Comparison of ENCODE assay signal across 22 mouse cellular contexts in genomic region chr10:120663396-120663795, GRCm38 (mm10).
DNase-seq lines count a peak whose midpoint lies in the region; ATAC-seq lines count a peak whose summit lies in the region.
"Had no signal": no experiment of that assay in that cellular context is flagged by ENCODE, and none has a peak within 500 bp of the region (broad histone marks: within the 10 kb centered on the region; RNA-seq: fewer than 3 reads in every experiment).

No protein-coding gene starts in this region.

- no peak overlapping the region for H3K27ac ChIP-seq in neural tube, embryonic 15.5 days (replicated peaks)
- no peak overlapping the region for H3K27ac ChIP-seq in midbrain, embryonic 15.5 days
- H3K27ac ChIP-seq: embryonic facial prominence, embryonic 10.5 days; gastrocnemius, adult 2 months; heart, embryonic 13.5 days; hindbrain, embryonic 12.5 days had no signal

- no peak overlapping the region for H3K4me3 ChIP-seq in neural tube, embryonic 15.5 days (replicated peaks)
- no peak overlapping the region for H3K4me3 ChIP-seq in midbrain, embryonic 15.5 days
- H3K4me3 ChIP-seq: embryonic facial prominence, embryonic 10.5 days; gastrocnemius, adult 2 months; heart, embryonic 13.5 days; hindbrain, embryonic 12.5 days had no signal

- H3K9me3 ChIP-seq in neural tube, embryonic 15.5 days (replicated peaks) = no peaks in the 10 kb centered on the region
- no peaks in the 10 kb centered on the region for H3K9me3 ChIP-seq in midbrain, embryonic 15.5 days
- H3K9me3 ChIP-seq: embryonic facial prominence, embryonic 10.5 days; heart, embryonic 13.5 days; hindbrain, embryonic 12.5 days had no signal

- H3K4me1 ChIP-seq in neural tube, embryonic 15.5 days = no peaks in the 10 kb centered on the region
- no peaks in the 10 kb centered on the region for H3K4me1 ChIP-seq in midbrain, embryonic 15.5 days
- H3K4me1 ChIP-seq: heart, embryonic 13.5 days had no signal

- no peak overlapping the region for H3K4me2 ChIP-seq in neural tube, embryonic 15.5 days
- no peak overlapping the region for H3K4me2 ChIP-seq in midbrain, embryonic 15.5 days
- H3K4me2 ChIP-seq: heart, embryonic 13.5 days; hindbrain, embryonic 12.5 days had no signal

- ATAC-seq in neural tube, embryonic 15.5 days (ENCODE audit: low FRiP score) = no peak
- no peak for ATAC-seq in midbrain, embryonic 15.5 days (replicated peaks)
- ATAC-seq: activated CD4-positive, CD25-positive, alpha-beta regulatory T cell, adult 4 months; forebrain, embryonic 14.5 days; hindbrain, embryonic 16.5 days; inflammation-experienced regulatory T-cells, adult 6 months; Patski had no signal

- DNase-seq in adrenal gland, adult 8-10 months = peak; percentile 18
- no peak for DNase-seq in adrenal gland, adult 18-20 months (ENCODE audit: low spot score in 2 of 2)
- peak; percentile 21 for DNase-seq in neural tube, embryonic 10.5 days (ENCODE audit: extremely low spot score, low spot score)
- DNase-seq in embryo, embryonic 11 days = peak; percentile 37
- no peak for DNase-seq in retina, embryonic 14.5 days (ENCODE audit: low spot score)
- DNase-seq: cerebellum, adult 2 months; cerebellum, postnatal 10 days; gastrocnemius, adult 2 months; gastrocnemius, postnatal 25 days; heart, postnatal 4 days; kidney, adult 2 months had no signal

- H3K27me3 ChIP-seq in neural tube, embryonic 15.5 days (replicated peaks) = no peaks in the 10 kb centered on the region
- no peaks in the 10 kb centered on the region for H3K27me3 ChIP-seq in midbrain, embryonic 15.5 days (replicated peaks)
- H3K27me3 ChIP-seq: CH12.LX; heart, embryonic 13.5 days; hindbrain, embryonic 12.5 days; Patski had no signal

- H3K36me3 ChIP-seq in neural tube, embryonic 15.5 days = no peaks in the 10 kb centered on the region
- no peaks in the 10 kb centered on the region for H3K36me3 ChIP-seq in midbrain, embryonic 15.5 days (replicated peaks)
- H3K36me3 ChIP-seq: embryonic facial prominence, embryonic 10.5 days; heart, embryonic 13.5 days; hindbrain, embryonic 12.5 days had no signal

- 42% methylated on average over 11 of the region's 11 CpGs for WGBS in neural tube, embryonic 15.5 days
- WGBS in midbrain, embryonic 15.5 days = 82% methylated on average over 11 of the region's 11 CpGs

- H3K9ac ChIP-seq in neural tube, embryonic 15.5 days (replicated peaks) = no peak overlapping the region
- no peak overlapping the region for H3K9ac ChIP-seq in midbrain, embryonic 15.5 days
- H3K9ac ChIP-seq: heart, embryonic 13.5 days; hindbrain, embryonic 12.5 days had no signal

Comparison
In these comparisons a context has a peak if more than half of its experiments do, and no peak if none do; other contexts are left out.
1. DNase-seq: peak in adrenal gland, adult 8-10 months (single experiment), neural tube, embryonic 10.5 days (single experiment) and embryo, embryonic 11 days (single experiment); none in adrenal gland, adult 18-20 months (0 of 2) and retina, embryonic 14.5 days (single experiment).